Mouse (Mus musculus) cerebellum, postnatal 10 days (tissue): ENCODE measurements around the gene Itprid2.

Source experiments
- DNase-seq, 2 experiments: peaks; one replicate each; pipeline ENCODE4 v3.0.0; 2021; ENCODE audit warnings: mixed read lengths in 2 of 2

Itprid2 gene

GRCm38 (mm10) chr2:79715925-79716324 lies 80.8 kb downstream of the Itprid2 start:
- DNase-seq = no peak

- DNase-seq = peak in 1 of 2 experiments; percentile 2
These were observed 82.7 kb downstream of the Itprid2 start for GRCm38 (mm10) chr2:79717846-79718245.

- DNase-seq = no peak
These were observed 87.3 kb downstream of the Itprid2 start for GRCm38 (mm10) chr2:79722415-79722814.
